Mouse (Mus musculus): ENCODE data around the gene Rab11fip2. TPM values are rescaled to one million over a fixed set of nuclear protein-coding genes. Genes with fewer than 3 reads are reported as not detected.

The Rab11fip2 gene
- total RNA-seq (2023), result 25.0 TPM

DNA sequence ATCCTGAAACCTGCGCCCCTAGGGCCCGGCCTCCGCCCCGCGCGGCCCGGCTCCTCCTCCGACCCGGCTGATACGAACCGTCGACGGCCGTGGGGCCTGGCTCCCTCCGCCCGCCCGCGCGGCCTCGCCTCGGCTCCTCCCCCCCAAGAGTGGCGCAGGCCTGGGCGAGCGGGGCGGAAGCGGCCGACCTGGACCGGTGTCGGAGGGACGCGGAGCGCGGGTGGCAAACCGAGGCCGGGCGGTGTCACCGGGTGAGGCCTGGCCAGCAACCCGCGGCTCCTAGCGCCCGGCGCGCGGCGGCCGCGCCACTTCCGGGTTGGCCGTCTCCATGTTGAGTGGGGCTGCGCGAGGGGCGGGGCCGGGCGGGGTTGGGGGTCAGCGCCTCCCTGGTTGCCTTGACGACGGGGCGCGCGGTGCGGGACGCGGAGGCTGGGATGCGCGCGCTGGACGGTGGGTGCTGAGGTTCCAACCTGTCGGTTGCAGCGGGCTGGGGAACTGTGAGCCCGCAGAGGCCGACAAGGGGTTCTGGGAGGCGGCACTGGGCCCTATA is at the start of gene Rab11fip2:
Gene Rab11fip2 (minus strand): TSS at position 333 of the 550 bp plus-strand sequence.

Data from CD4-positive naive resting alpha-beta T cell, adult 76 days (primary cell).